Mouse (Mus musculus): ENCODE measurements around the gene Vmn2r38. TPM values are rescaled to one million over a fixed set of nuclear protein-coding genes. Genes with fewer than 3 reads are reported as not detected.
"Not testable (repeated sequence)": the region's sequence is repeated elsewhere in the genome, so short reads cannot be mapped to it uniquely, and the experiment has no call there.

Vmn2r38 gene
- not detected in 2 replicates for polyA plus RNA-seq (2015; fragmentation: Nextera tagmentation; extraction: Ambion mirVana)

DNA sequence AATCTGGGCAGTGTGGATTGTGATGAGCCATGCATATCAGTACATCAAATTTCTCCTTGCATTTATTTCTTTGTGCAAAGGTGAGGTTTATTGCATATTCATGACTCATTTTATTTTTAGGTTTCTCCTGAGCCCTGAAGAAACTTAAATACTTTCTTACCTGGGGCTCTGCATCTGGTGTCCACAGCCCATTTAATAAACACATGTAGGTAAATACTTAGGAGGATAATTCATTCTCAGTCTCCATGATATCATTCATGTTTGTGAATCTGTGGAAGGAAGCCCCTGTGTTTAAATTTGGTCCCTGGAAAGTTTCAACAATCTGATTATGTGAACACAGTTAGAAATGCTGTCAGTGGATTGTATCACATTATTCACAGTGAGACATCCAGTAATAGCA lies at the start of gene Vmn2r38:
TSS of gene Vmn2r38 (minus strand) at position 101 of the 400 bp plus-strand sequence.
- H3K9ac ChIP-seq; ATAC-seq (replicated peaks; ENCODE audit: insufficient number of reproducible peaks, insufficient read depth, low FRiP score, low read depth); H3K36me3 ChIP-seq: not testable (repeated sequence)

DNA sequence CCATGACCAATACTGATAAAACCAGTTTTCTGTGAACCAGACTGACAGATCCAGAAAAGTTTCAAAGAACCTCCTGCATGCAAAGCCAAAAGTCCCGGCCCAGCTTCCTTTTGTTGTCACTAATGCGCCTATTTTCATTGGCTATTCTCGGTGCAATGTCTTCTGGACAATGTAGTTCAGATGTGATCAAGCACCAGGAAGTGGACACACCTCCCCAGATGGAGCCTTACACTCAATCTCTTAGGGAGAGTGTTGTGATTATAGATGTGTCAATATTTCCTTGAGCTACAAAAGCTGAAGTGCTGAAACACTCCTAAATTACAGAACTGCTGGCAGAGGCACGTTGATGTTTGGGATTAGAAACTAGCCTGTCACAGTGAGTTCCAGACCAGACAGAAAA lies 32.3 kb downstream of the Vmn2r38 start:
- ATAC-seq (replicated peaks; ENCODE audit: insufficient number of reproducible peaks, insufficient read depth, low FRiP score, low read depth); H3K27me3 ChIP-seq; H3K27ac ChIP-seq; H3K9ac ChIP-seq; H3K36me3 ChIP-seq; H3K4me2 ChIP-seq; H3K4me1 ChIP-seq (replicated peaks); H3K9me3 ChIP-seq (replicated peaks); H3K4me3 ChIP-seq: not testable (repeated sequence)
- WGBS, result 73% methylated on average over 4 of the region's 4 CpGs

More for the DNA sequence above, at the start of gene Vmn2r38:
- H3K9me3 ChIP-seq (replicated peaks); H3K4me2 ChIP-seq; H3K4me3 ChIP-seq; H3K27ac ChIP-seq; H3K4me1 ChIP-seq (replicated peaks); H3K27me3 ChIP-seq: not testable (repeated sequence)

DNA sequence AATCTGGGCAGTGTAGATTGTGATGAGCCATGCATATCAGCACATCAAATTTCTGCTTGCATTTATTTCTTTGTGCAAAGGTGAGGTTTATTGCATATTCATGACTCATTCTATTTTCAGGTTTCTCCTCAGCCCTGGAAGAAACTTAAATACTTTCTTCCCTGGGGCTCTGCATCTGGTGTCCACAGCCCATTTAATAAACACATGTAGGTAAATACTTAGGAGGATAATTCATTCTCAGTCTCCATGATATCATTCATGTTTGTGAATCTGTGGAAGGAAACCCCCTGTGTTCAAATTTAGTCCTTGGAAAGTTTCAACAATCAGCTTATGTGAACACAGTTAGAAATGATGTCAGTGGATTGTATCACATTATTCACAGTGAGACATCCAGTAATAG lies 67.0 kb downstream of the Vmn2r38 start, which contains the start of gene Vmn2r39:
TSS of gene Vmn2r39 (minus strand) at position 101 of the 400 bp plus-strand sequence.
- H3K9me3 ChIP-seq (replicated peaks); ATAC-seq (replicated peaks; ENCODE audit: insufficient number of reproducible peaks, insufficient read depth, low FRiP score, low read depth): not testable (repeated sequence)

More for the DNA sequence above, 67.0 kb downstream of the Vmn2r38 start, which contains the start of gene Vmn2r39:
- H3K4me1 ChIP-seq (replicated peaks); H3K36me3 ChIP-seq; H3K27ac ChIP-seq; H3K4me2 ChIP-seq; H3K4me3 ChIP-seq; H3K27me3 ChIP-seq; H3K9ac ChIP-seq: not testable (repeated sequence)

Other genes with a start within 250 kb of the Vmn2r38 start
- gene Vmn2r40, start 166.4 kb downstream of the Vmn2r38 start, polyA plus RNA-seq (2015; fragmentation: Nextera tagmentation; extraction: Ambion mirVana), result not detected in 2 replicates
- gene Vmn2r39, start 67.1 kb downstream of the Vmn2r38 start, polyA plus RNA-seq (2015; fragmentation: Nextera tagmentation; extraction: Ambion mirVana), result not detected in 2 replicates
- not detected in 2 replicates for gene Vmn2r37, start 125.8 kb upstream of the Vmn2r38 start, polyA plus RNA-seq (2015; fragmentation: Nextera tagmentation; extraction: Ambion mirVana)